Mouse (Mus musculus) CD4-positive, CD25-positive, alpha-beta regulatory T cell (primary cell): ENCODE data around the gene Adat1. TPM values are rescaled to one million over a fixed set of nuclear protein-coding genes. Genes with fewer than 3 reads are reported as not detected.

Source experiments
- polyA plus RNA-seq: library from polyadenylated mRNA; unstranded; fragments of 100-300 nt; shearing (Covaris generic); gene quantifications from one replicate; pipeline ENCODE4 v1.2.1, GENCODE M21; 2017

The Adat1 gene
- polyA plus RNA-seq = 9.7 TPM

GRCm38 (mm10) chr8:111992013-111992702 lies at the start of gene Adat1:
TSS of gene Adat1 (minus strand) at chr8:111992302.

GRCm38 (mm10) chr8:112014936-112015335 lies 22.8 kb upstream of the Adat1 start, which contains the start of gene Gm6793:
TSS of gene Gm6793 (minus strand) at chr8:112015036.

GRCm38 (mm10) chr8:112010997-112011815 lies 19.1 kb upstream of the Adat1 start, which contains the start of the genes Kars and Terf2ip:
TSS of gene Kars (minus strand) at chr8:112011323.
TSS of gene Terf2ip (plus strand) at chr8:112011398.

GRCm38 (mm10) chr8:111940171-111941100 lies 51.7 kb downstream of the Adat1 start, which contains the start of gene Gabarapl2:
TSS of gene Gabarapl2 (plus strand) at chr8:111940703.

GRCm38 (mm10) chr8:111933348-111934076 lies 58.6 kb downstream of the Adat1 start, which contains the start of gene Tmem231:
TSS of gene Tmem231 (minus strand) at chr8:111933881.

Other genes with a start within 250 kb of the Adat1 start
- gene Bcar1, start 248.5 kb downstream of the Adat1 start, polyA plus RNA-seq = 0.32 TPM
- gene Cfdp1, start 138.0 kb downstream of the Adat1 start, polyA plus RNA-seq = 113 TPM
- gene Tmem170, start 115.6 kb downstream of the Adat1 start, polyA plus RNA-seq = 0.96 TPM
- not detected for gene Chst5, start 81.9 kb downstream of the Adat1 start, polyA plus RNA-seq
- 2.2 TPM for gene Tmem231, start 58.4 kb downstream of the Adat1 start, polyA plus RNA-seq
- gene Gabarapl2, start 51.6 kb downstream of the Adat1 start, polyA plus RNA-seq = 279 TPM
- 100 TPM for gene Kars, start 19.0 kb upstream of the Adat1 start, polyA plus RNA-seq
- gene Terf2ip, start 19.1 kb upstream of the Adat1 start, polyA plus RNA-seq = 32.7 TPM
- 2.1 TPM for gene Gm6793, start 22.7 kb upstream of the Adat1 start, polyA plus RNA-seq